Mouse (Mus musculus): ENCODE results near the gene Lrrn2. TPM values are rescaled to one million over a fixed set of nuclear protein-coding genes. Genes with fewer than 3 reads are reported as not detected.
"Not testable (repeated sequence)": the region's sequence is repeated elsewhere in the genome, so short reads cannot be mapped to it uniquely, and the experiment has no call there.

The Lrrn2 gene
- total RNA-seq, 2 experiments from 2014 or later = 8.0 to 8.6 TPM

GRCm38 (mm10) chr1:132930291-132930690, 50.2 kb downstream of the Lrrn2 start:
- DNase-seq = no peak

- no peak for DNase-seq
Observed at GRCm38 (mm10) chr1:132932421-132932820, 52.3 kb downstream of the Lrrn2 start.

DNA sequence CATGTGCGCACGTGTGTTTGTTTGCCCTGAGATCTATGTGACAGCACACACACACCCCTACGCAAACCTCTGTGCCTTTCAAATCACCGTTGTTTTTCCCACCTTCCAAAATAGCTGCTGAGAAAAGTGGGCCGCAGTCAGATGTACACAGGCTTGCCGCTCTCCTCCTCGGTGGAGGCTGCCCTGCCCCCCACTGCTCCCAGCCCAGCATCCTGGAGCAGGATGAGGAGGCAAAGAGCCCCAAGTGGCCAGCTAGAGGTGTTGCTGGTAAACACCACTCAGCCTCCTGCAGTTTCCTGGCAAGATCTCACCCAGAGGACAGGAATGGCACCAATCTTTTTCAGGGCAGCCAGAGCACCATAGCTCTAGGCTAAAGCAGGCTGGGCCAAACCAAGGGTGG, 54.8 kb downstream of the Lrrn2 start:
- DNase-seq = peak; percentile 61

- no peak for DNase-seq
Observed at GRCm38 (mm10) chr1:132937296-132938030, 57.4 kb downstream of the Lrrn2 start.

DNA sequence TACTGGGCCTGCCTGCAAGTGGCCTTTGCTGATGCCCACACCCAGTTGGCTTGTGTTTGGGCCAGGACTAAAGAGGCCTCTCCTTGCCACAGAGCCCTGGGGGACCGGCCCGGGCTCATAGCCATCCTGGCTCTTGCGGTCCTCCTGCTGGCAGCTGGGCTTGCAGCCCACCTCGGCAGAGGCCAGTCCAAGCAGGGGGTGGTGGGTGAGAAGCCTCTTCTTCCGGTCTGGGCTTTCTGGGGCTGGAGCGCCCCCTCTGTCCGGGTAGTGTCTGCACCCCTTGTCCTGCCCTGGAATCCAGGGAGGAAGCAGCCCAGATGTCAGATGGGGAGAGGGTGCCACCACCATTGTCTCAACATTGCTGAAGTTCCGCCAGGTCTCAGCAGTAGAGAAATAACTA, 58.9 kb downstream of the Lrrn2 start:
- no peak for DNase-seq

- no peak for DNase-seq
Observed at GRCm38 (mm10) chr1:132945826-132946225, 65.8 kb downstream of the Lrrn2 start.

GRCm38 (mm10) chr1:132947811-132948210, 67.7 kb downstream of the Lrrn2 start:
- no peak for DNase-seq

DNA sequence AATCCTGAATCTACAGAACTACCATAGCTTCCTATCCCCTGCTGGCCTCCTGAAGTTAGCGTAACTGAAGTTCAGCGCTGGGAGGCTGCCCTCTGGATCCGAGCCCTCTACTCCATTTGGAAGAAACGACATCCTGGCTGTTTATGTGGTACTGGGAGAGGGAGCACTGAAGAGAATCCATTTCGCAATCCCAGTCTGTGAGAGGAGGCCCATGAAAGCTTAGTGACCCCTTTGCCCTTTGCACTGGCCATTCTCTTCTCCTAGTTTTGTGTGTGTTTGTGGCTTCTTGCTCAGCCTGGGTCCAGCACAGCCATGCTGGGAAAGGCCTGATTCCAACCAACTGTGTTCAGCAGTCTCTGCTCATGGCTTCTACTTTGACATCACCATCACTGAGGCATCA, 76.7 kb downstream of the Lrrn2 start:
- no peak for DNase-seq

- no peak for DNase-seq
Observed at GRCm38 (mm10) chr1:132961751-132962150, 81.7 kb downstream of the Lrrn2 start.

GRCm38 (mm10) chr1:132964106-132964505, 84.0 kb downstream of the Lrrn2 start:
- DNase-seq = no peak

DNA sequence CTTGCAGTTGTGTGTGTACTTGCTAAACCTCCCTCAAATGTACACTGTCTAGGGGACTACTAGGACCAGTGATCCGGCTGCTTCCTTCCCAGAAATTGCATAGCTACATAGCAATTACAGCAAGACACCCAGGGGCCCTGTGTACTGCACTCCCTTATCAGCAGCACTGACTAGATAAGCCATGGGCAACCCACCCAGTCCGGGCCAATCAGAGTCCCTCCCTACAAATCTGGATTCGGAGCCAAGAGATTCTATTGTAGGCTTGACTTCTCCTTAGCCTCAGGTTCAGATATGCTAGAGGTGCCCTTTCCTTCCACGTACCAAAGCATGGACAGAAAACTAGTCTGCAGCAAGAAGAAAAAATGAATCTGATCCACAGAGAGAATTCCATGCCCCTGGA, 84.6 kb downstream of the Lrrn2 start:
- DNase-seq = no peak

- DNase-seq = peak; percentile 69
Observed at GRCm38 (mm10) chr1:132968659-132969058, 88.6 kb downstream of the Lrrn2 start.

GRCm38 (mm10) chr1:132977402-132977801, 97.3 kb downstream of the Lrrn2 start:
- no peak for DNase-seq

GRCm38 (mm10) chr1:132981232-132981631, 101.2 kb downstream of the Lrrn2 start:
- DNase-seq = no peak

DNA sequence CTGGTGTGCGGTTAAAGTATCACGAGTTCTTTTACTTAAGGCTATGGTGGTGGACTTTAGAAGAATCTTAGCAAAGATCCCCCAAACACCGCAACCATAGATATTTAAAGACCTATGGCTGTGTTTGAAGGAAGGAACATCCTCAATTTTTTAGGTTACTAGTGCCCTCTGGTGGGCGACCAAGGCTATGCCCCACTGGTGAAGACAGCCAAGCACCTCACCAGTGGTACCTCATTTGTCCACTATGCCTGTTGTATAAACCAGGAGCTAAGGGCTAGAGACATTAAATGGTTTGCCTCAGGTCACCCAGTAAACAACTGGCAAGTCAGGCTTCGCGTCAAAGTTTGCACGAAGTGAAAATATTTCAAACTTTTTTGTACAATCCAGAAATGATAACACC, 102.7 kb downstream of the Lrrn2 start:
- peak; percentile 79 for DNase-seq

DNA sequence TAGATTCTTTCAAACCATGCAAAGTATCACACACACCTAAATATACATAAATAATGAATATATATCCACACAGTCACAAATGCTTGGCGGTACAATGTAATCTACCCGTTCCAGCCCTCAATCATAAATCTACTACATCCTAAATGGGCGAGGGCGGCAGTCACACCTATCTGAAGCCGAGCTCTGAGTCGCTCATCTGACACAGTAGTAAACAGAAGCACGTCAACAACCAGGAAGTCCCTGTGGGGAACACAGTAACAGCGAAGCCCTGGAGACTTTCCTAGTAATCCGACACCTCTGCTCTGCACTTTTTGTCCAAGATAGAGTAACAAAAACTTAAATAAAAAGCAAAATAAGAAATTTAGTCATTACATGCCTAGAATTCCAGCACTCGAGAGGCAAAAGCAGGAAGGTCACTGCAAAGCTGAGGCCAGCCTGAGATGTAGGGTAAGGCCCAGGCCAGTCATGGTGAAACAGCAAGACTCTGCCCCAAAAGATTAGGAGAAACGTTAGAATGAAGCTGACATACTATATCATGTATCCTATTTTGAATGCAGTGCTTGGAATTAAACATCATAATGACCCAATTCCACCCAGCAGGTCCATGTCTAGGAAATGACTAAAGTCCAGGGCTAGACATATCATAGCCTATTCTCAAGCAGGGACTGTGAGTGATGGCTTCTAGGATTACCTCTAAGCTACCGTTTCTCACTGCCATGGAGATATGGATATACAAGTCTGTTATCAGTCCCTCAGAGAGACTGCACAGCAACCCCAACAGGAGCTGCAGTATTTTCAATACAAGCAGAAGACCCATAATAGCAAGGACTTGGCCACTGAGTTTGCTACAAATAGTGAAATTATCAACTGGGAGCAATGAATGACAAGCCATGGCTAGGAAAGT, 108.7 kb downstream of the Lrrn2 start:
- not testable (repeated sequence) for DNase-seq

Small RNA genes within 50 kb of the gene (microRNA-seq; reads per million reads assigned to microRNA genes)
- gene Gm44300 = 0 reads per million in 2 experiments

Other genes starting within 250 kb of the Lrrn2 start
- 1 to 10 TPM; 1.0 to 1.1 TPM for gene Nfasc, start 138.5 kb upstream of the Lrrn2 start, total RNA-seq (2021)
- 10 to 100 TPM; 55.1 to 59.8 TPM for gene Mdm4, start 150.3 kb downstream of the Lrrn2 start, total RNA-seq (2021)
- gene Pik3c2b, start 165.4 kb downstream of the Lrrn2 start, total RNA-seq (2021) = 10 to 100 TPM; 29.8 to 30.8 TPM

Measured in heart, postnatal 4 days (tissue).